Mouse (Mus musculus) megakaryocyte, embryonic 14.5 days (primary cell): ENCODE data around the gene Olfr551.

Experiments
- FLI1 ChIP-seq: IDR thresholded peaks from 2 replicates; pipeline ENCODE4 v1.6.1; 2012; ENCODE audit warnings: low read length, inconsistent platforms, mixed read lengths
- GATA1 ChIP-seq: IDR thresholded peaks from 3 replicates; pipeline ENCODE4 v1.6.1; 2012; ENCODE audit warnings: mixed read lengths, low read length, inconsistent platforms, borderline replicate concordance

DNA sequence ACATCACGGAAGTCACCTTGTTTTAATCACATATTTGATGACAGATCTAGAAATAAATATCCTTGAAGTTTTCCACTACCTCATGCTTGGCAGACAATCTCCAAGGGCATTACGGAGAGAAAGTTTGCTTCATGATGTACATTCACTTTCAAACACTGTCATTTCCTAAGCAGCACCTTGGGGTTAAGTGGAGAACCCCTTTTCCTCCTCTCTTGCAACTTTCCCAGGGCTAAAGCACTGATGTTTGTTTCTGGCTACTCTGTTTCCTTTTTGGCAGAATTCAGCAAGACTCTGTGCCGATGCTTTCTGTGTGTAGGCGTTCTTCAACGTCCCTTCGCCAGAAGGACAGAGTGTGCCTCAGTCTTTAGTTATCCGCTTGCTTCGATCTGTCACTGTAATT lies 20.5 kb downstream of the Olfr551 start, which contains the start of gene Olfr550:
- TF ChIP-seq GATA1, result no peak
- TF ChIP-seq FLI1, result no peak
